Mouse (Mus musculus) 3134 (cell line): ENCODE measurements around the gene Sgip1.

ENCODE experiments used
- DNase-seq: peaks from one replicate; pipeline ENCODE4 v3.0.0-alpha.2; 2011; ENCODE audit warnings: low spot score; ENCODE audit not compliant: insufficient read length; ENCODE audit errors: extremely low read depth

The Sgip1 gene

DNA sequence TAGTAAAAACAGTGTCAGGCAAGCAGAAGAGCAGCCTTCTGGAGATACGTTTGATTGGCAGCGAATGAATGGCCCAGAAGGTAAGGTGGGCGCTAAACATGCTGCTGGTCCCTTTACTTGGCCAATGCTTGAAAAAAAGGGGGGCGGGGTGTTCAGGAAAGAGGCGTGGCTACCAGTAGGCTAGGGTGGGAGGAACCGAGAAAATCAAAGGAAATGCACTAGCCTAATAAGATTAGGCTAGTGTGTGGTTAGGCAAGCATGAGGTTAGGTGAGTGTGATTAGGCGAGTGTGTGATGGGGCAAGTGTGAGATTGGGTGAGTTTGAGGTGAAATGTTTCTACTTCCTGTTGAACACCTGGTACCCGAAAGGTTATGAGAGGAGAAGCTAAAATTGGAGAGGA lies at the start of gene Sgip1:
Gene Sgip1 (plus strand): TSS at position 11 of the 400 bp plus-strand sequence.
- no peak for DNase-seq

DNA sequence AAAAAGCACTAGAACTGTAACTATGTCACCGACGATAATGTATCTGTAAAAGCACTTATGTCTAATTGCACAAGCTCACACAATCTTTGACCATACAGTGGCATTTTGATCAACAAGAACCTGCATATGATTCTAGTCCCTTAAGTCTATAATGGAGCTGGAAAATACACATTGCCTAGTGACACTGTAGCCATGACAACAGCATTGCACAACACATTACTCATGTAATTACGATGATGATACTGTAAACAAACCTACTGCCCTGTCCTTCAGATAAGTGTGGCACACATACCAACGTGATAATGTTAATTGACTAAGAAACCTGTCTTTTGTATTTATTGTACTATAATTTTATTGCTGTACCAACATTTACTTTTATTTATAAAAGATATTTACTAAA lies 49.7 kb upstream of the Sgip1 start:
- no peak for DNase-seq

DNA sequence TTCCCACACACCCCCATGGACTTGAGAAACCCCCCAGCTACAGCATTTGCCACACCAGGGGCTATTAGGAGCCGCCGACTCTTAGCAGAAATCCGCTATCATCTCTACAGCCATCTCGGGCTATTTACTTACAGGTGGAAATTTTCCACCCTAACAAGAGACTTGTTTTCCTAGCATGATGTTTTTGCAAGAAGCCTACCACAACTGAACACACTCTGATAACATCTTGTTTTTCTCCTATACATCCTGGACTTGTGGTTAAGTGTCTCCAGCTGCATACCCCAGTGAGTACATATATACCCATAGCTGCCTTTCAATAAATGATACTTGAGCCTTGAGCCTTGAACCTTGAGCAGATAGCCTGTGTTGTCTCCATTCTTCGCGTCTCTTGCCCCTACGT lies 43.1 kb upstream of the Sgip1 start:
- DNase-seq = no peak

DNA sequence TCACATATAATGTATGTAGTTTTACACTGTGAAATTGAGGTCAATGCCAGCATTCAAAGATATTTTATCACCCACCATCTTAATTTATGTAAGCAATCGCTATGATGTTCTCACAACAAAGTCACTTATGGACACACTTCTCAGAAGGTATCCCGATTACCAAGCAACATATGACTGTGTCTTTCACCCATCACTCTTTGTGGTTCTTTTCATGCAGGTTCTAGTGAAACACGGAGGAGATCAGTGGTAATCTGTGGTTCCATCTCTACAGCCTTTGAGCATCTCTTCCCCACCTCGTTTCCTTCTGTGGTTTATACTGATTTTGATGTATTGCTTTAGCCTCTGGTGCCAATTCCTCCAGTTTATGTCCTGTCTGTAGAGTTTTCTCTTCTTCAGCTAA lies 29.4 kb upstream of the Sgip1 start:
- no peak for DNase-seq

GRCm38 (mm10) chr4:102715532-102715931 lies 25.6 kb upstream of the Sgip1 start:
- DNase-seq = no peak

GRCm38 (mm10) chr4:102717123-102717828 lies 23.8 kb upstream of the Sgip1 start:
- DNase-seq = no peak

DNA sequence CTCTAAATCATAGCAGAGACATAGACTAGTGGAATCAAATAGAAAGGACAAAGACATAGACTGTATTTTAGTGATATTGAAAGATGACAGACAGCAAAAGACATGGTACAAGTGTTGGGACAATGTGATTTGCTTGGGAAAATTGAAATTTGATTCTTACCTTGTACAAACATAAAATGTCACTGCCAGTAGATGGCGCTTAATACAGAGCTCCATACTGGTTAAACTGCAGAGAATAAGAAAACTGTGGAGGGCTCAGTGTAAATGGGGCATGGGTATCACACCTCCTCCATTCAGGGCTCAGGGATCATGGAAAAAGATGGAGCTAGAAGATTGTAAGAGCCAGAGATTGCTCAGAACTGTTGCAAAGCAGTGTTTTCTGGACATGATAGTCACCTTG lies 21.6 kb upstream of the Sgip1 start:
- no peak for DNase-seq

GRCm38 (mm10) chr4:102719951-102720350 lies 21.1 kb upstream of the Sgip1 start:
- no peak for DNase-seq

DNA sequence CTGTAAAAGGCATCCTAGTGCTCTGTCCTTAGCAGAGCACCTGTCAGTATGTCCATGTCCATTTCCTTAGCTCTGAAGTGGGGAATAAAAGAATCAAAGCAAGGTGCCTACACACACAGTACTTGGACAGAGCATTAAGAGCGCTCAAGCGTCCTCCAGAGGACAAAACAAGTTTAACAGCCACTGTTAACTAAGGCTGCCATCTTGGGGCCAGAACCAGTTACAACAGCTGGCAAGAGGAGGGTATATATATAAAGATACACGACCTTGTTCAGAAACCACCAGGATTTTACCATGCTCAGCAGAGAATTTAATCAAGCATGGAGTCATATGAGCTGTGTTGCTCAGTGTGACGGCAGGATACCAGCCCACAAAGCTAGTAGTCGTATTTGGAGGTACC lies 16.7 kb upstream of the Sgip1 start:
- DNase-seq = no peak

DNA sequence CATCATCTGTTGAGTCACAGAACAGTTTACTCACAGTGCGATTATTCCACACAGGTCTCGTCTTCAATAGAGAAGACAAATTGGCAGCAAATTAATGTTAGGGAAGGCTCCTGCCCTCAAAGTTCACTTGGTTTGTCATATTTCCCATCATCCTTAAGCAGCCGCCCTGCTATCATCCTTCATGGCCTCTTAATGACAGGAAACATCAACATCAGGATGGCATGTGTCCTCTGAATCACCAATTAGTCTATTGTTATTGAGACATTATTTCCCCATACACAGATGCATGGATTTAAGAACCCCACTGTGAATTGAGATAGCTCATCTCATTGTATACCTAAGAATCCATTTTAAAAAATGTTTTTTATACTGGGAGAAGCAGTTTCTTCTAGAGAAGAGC lies 10.1 kb upstream of the Sgip1 start:
- no peak for DNase-seq

DNA sequence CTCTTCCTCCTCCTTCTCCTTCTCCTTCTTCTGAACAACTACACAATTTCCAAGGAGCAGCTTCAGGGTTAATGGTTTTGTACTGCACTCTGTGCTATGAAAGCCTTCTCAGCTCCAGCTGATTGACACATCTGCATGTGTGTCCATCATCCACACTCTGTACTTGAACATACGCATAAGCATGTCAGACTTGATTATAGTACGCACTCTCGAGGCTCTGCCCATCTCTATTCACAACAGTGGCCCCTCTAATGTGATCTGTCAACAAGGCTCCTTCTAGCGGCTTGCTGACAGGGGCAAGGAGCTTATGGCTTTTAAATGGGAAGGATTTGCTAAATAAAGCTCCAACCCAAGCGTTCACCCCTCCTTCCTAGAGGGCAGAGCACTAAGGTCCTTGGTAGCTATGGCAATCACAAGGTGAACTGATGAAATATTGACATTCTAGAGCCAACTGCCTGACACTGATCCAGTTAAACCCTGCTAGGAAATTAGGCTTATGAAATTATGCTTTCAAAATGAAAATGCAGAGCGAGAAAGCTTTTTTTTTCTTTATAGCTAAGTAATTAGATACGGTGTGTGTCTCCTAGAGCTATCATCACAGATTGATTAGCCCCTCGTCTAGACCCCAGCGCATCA lies 7.0 kb upstream of the Sgip1 start:
- no peak for DNase-seq

DNA sequence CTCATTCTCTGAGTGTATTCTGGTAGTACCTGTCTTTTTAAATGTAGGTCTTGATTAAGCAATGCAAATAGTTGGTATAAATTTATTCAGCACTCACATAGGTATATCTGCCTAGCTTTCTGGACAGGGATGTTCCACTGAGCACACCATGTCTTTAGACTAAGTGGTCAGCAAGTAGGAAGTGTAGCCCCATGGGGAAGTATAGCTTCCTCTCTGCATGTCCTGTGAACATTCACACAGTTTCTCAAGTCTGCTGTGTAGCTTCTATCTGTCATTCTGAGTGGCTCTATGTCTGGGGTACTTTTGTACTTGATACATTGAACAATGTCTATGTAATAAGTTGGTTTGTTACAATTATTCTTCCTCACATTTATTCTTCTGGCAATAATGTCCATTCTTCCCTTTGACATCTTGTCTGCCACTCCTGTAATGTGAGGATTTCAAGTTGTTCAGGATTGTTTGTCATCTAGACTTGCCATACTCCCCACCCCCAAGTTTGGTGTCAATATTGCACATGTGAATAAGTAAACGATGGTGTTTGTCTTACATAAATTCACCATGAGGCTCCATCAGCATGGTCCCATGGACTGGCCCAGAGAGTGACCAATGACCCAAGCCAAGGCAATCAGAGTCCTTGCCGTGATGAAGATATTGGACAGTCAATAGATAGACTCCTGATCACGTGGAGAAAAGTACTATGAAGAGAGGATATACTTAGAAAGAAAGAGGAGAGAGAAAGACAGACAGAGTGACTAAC lies 12.4 kb downstream of the Sgip1 start:
- no peak for DNase-seq

GRCm38 (mm10) chr4:102759095-102759890 lies 18.2 kb downstream of the Sgip1 start:
- DNase-seq = no peak

DNA sequence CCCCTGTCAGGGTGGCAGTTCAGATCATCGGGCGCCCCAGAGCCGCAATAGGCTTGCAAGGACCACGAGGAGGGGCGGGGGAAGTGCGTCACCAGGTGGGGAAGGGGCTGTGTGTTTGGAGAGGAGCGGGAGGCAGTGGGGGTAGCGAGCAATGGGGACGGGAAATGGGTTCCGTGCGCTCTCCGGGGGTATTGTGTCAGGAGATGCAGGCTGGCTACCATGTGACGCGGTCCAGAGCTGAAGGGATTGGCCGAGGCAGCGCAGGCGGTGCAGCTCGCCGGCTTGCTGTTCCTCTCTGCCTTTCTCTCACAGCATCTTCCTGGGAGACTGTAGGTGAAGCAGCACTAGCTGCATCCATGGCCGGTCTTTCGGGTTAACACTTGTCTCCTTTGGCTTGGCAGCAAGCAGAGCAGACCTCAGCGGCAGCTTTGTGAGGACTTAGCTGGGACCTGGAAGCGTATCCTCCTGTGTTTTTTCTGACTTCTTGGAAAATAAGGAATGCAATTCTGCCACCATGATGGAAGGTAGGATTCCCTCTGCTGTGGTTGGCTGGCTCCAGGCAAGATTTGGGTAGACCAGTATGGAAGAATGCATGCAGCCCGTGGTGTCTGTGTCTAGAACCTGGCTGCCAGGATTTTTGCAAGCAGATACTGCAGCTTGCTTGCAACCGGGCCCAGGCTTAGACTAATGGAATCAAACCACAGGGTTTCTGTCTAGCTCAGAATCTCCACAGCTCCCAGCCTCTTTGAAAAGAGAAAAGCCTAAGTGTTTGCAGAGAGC lies 19.1 kb downstream of the Sgip1 start:
- peak; percentile 5 for DNase-seq

DNA sequence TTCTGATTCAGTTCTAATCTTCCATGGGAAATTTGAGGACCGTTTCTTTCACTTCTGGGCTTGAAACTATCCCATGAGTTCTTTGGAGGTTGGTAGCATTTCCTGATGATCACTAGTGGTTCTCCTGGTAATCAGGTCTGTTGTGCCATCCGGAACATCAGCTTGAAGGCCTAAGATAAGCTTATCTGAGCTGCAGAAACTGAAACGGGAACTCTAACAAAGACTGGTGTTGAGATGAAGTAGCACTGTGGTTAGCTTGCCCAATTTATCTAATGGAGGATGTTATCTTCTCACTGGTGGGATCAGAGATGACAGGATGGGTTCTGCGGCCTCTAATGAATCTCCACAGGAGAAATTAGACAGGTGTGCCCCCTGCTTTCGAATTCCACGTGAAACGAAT lies 21.0 kb downstream of the Sgip1 start:
- no peak for DNase-seq

- DNase-seq = no peak
Measured at GRCm38 (mm10) chr4:102769070-102769469, 28.0 kb downstream of the Sgip1 start.

GRCm38 (mm10) chr4:102769936-102770335 lies 28.8 kb downstream of the Sgip1 start:
- DNase-seq = no peak

GRCm38 (mm10) chr4:102771598-102772357 lies 30.7 kb downstream of the Sgip1 start:
- DNase-seq = no peak

DNA sequence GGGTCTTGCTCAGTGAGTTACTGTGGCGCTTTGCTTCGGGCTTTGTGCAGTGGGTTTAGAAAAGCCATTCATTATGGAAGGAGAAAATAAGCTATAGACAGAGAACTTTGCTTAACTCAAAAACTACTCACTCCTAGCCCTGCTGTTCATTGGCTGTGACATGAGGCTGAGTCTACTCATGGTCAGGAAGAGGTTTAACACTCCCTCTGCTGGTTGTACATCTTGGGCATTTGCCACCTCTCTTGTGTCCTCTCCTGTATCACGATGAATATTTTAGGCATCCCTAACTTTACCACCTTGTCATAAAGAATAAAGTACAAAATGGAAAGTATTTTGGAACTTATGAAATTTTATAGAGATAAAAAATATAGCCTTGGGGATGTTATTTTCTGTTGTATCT lies 32.1 kb downstream of the Sgip1 start:
- DNase-seq = no peak

DNA sequence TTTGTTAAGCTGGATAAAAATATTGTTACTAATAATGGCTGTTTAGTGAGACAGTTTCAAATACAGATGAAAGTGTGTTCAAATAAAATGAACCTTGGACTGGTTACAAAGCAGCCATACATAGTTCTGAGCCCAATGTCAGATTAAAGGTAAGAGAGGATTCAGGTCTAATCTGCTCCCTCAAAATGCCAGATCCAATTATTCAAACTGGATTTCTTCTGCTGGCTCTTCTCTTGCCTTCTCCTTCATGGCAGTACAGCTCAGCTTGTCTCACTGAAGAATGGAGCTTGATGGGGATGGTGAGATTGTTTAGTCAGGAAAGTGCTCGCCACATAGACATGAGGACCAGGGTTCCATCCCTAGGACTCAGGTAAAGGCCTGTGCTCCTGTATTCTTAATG lies 32.7 kb downstream of the Sgip1 start:
- DNase-seq = no peak
